Mouse (Mus musculus) brown adipose tissue, adult 24 weeks (tissue): ENCODE results near the gene Ripk3. TPM values are rescaled to one million over a fixed set of nuclear protein-coding genes. Genes with fewer than 3 reads are reported as not detected.

Experiments
- H3K27ac ChIP-seq: fragments of 200-500 bp; replicated peaks from 2 replicates; pipeline ENCODE4 v1.5.1; 2012; ENCODE audit warnings: low read depth, mild to moderate bottlenecking, low read length
- H3K4me1 ChIP-seq: fragments of 200-500 bp; 2 replicates; pipeline ENCODE4 v1.6.1; 2012; ENCODE audit warnings: low read length, mixed read lengths; ENCODE audit not compliant: control insufficient read depth, insufficient read depth, insufficient read length
- H3K4me3 ChIP-seq: fragments of 200-500 bp; 2 replicates; pipeline ENCODE4 v1.5.1; 2012; ENCODE audit warnings: low read depth, mild to moderate bottlenecking, low read length, moderate library complexity; ENCODE audit not compliant: insufficient read depth
- polyA plus RNA-seq: library from polyadenylated mRNA; stranded (reverse); fragments of >200 nt; gene quantifications from 2 replicates; pipeline ENCODE4 v1.2.4, GENCODE M21; 2012; ENCODE audit not compliant: missing spikeins, insufficient read depth, insufficient read length

The Ripk3 gene
- polyA plus RNA-seq, 1 experiment = 5.0 TPM

DNA sequence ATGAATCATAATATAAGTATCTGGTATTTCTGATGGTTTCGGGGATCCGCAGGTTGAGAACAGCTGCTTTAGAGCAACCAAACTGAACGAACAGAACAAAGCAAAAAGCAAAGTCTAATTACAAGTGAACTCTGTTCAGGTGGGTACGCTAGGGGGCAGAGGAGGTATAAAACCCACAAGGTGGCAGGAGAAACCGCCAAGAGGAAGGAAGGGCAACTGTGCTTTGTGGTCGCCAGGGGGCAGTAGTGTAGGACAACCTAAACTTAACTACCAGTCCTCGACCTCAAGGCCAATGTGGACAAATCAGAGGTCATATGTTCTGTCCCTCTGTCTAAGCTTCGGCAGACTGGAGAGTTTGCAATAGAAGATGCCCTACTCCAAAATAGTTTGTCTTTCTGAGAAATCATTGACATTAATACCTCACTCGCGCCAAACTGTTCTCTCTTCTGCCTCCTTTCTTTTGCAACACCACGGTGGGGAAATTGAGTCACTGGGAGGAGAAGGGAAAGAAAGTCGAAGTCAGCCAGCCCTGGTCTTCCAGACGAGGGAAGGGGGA is 33.8 kb upstream of the Ripk3 start:
- peak overlapping the region; percentile 21 for H3K27ac ChIP-seq
- peak overlapping the region; percentile 55 for H3K4me3 ChIP-seq
- H3K4me1 ChIP-seq = no peaks in the 10 kb centered on the region

DNA sequence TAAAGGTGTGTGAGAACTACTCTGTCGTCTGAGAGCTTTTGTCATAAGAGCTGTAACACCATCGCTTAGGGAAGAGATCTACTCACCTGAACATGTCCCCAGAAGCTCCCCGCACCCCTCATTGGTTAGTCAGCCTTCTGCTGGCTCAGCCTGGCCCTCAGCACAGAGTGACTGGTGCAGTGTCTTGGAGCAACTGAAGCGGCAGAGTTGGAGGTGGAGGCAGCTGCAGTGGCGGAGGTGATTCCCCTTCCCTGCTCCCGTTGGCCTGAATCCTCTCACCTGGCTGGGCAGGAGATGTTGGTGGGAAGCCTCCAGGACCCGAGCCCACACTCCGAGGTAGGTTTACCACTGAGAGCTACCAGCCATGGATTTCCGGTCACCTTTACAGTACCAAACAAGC is 31.9 kb upstream of the Ripk3 start:
- Histone ChIP-seq H3K4me3 (no peak overlapping the region), H3K4me1 (no peaks in the 10 kb centered on the region), H3K27ac (no peak overlapping the region)

DNA sequence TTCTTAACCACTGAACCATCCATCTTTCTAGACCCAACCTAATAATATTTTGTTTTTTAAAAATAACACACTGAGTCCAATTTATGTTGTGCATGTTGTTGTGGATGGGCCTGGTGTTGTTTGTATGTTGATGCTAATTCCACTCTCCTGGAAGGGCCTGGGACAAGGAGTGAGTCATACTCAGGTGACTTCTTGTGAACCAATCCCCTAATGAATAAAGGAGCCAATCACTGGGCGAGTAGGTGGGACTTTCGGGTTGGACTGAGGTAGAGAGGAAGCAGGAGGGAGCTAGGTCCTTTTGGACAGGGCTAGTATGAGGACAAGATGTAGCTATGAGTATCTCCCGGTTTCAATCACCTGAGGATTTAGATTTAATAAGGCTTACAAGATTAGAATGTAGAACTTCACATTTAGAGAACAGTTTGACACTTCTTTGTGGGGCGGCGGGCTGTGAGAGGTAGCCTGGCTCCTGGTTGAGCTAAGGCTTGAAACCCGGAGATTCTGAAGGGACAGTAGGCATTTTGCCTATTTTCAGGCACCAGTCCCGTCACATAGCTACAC is 31.3 kb upstream of the Ripk3 start:
- no peaks in the 10 kb centered on the region for H3K4me1 ChIP-seq
- no peak overlapping the region for H3K4me3 ChIP-seq
- H3K27ac ChIP-seq = no peak overlapping the region

DNA sequence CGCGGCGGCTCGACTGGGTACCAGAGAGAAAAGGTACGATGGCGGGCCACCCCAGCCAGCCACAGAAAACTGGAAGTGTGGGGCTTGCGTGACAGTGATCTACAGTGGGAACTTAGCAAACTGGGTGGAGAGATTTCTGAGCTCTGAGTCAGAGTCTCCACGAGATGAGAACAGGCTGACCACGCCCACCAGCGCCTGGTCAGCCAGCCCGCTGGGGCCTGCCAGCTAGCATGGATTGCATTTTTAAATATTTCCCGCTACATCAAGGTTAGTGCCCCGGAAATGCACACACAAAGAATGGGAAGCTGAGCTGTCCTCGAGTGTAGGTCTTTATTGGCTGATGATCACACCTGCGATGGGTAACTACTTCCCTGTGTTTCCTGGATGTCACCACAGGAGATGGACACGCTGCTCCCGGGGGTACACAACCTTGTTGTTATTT is 26.7 kb upstream of the Ripk3 start:
- 0 out of 2 replicates have a peak overlapping the region, but pooled peaks have one; percentile 2 for H3K27ac ChIP-seq
- H3K4me3 ChIP-seq = peak overlapping the region; percentile 61

DNA sequence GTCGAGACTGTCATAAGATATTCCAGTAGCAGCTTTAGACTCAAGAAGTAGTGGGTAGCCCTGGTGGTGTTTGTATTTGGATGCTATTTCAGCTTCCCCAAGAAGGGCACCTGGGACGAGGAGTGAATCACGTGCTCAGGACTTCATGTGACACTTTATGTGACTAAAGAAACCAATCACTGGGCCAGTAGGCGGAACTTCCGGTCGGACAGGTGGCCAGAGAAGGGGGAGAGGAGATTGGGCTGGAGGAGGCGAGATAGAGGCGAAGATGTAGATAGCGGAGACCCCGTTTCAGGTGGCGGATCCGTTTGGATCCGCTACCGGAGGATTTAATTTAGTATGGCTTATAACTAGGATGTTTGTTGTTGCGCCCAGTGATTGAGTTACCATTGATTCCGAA is 26.2 kb upstream of the Ripk3 start:
- H3K27ac ChIP-seq = 0 out of 2 replicates have a peak overlapping the region, but pooled peaks have one; percentile 2

More for the DNA sequence above, 26.7 kb upstream of the Ripk3 start:
- no peaks in the 10 kb centered on the region for H3K4me1 ChIP-seq

DNA sequence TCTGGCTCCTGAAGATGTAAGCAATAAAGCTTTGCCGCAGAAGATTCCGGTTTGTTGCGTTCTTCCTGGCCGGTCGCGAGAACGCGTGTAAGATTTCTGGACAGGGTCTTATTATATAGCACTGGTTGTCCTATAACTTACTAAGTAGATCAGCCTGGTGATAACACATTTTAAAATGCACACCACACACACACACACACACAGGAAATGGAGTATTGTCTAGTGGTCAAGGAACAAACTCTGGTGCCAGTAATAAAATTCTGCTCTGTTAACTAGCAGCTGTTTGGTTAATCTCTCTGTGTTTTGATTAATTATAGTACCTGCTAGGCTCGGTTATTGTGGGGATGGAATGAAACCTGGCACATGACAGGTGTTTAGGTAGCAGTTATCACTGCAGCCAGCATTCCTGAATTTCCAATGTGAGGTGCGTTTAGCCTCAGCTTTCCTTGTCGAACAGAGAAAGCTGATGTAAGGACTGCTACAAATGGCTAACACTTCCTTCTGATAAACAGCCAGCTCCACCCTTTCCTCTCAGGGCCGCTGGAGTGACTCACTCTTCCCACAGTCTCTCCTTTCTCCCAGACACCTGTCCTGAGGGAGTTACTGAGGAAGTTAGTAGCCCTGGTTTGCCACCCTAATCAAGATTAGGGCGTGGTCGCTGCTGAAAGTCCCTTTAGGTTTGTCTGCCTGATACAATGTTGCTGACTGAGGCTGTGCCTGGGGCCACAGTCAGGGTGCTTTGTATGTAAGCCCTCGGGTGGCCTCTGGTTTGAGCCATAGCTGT is 6.9 kb upstream of the Ripk3 start:
- no peak overlapping the region for H3K4me3 ChIP-seq
- H3K27ac ChIP-seq = peak overlapping the region; percentile 86
- H3K4me1 ChIP-seq = peaks cover 7% of the 10 kb centered on the region; the same call in 1 of the 2 replicates

More for the DNA sequence above, 26.2 kb upstream of the Ripk3 start:
- Histone ChIP-seq H3K4me3 (peak overlapping the region; percentile 61), H3K4me1 (no peaks in the 10 kb centered on the region)

DNA sequence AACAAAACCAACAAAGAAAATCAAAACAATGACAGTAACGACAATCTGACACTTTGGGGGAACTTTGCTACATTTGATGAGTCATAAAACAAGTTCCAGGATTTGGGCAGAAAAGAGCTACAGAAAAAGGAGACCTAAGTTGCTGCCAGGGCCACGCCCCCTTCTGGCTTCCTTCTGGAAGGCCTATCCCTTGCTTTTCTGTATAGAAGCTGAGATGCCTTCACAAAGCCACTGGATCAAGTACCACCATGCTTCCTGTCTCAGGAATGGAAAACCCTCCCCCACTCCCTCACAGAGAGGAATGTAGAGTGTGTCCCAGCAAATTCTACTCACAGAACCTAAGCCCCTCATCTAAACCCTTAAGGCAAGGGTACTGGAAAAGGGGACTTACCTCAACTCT is 5.3 kb upstream of the Ripk3 start:
- H3K4me3 ChIP-seq = no peak overlapping the region
- H3K4me1 ChIP-seq = peaks cover 7% of the 10 kb centered on the region; the same call in 1 of the 2 replicates
- no peak overlapping the region for H3K27ac ChIP-seq

DNA sequence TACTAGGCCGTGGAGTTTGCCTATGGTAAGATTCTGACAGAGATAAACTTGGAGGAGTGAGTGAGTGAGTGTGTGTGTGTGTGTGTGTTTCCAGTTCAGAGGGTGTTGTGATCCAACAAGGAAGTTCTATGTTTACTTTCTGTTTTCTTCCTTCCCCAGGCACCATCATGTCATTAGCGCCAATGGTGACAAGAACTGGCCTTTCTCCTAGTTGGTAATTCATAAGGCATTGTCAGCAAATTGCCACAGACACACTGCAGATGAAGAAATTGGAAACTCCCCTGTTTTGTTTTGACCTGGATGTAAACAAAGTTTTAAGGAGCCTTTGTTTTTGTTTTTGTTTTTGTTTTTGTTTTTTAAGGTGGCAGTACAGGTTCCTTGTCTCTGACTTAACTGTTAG is 4.8 kb upstream of the Ripk3 start:
- H3K4me1 ChIP-seq = peaks cover 7% of the 10 kb centered on the region
- no peak overlapping the region for H3K4me3 ChIP-seq
- peak overlapping the region; percentile 9 for H3K27ac ChIP-seq

DNA sequence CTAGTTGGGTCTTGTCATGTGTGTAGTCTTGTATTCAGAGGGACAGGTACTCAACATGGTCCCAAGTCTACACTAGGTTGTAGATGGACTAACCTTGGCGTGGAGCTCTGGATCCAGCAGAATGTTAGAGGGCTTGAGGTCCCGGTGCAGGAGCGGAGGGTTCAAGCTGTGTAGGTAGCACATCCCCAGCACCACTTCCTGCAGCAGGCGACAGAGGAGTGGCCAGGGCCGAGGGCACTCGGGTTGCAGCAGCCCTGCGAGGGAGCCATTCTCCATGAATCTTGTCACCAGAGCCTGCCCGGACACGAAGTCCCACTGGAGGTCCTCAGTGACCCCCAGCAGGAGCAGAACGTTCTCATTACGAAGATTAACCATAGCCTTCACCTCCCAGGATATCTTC is 934 bp downstream of the Ripk3 start:
- H3K4me3 ChIP-seq = peak overlapping the region; percentile 58
- peaks cover 2% of the 10 kb centered on the region for H3K4me1 ChIP-seq
- H3K27ac ChIP-seq = no peak overlapping the region

DNA sequence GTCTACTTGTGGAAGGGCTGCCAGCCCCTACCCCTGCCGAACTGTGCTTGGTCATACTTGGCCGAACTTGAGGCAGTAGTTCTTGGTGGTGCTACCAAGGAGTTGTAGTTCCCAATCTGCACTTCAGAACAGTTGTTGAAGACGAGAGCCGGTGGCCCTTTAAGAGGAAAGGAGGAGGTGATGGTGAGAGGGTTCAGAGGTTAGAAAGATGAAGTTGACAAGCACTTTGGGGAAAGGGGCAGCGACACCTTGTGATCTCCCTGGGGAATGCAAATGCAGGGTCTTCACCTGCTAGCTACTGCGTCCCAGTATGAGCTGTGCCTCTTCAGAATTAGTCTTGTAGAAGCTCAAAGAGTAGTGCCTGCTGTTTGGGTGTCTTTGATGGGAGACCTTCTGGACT is 3.5 kb downstream of the Ripk3 start:
- Histone ChIP-seq H3K27ac (no peak overlapping the region), H3K4me1 (peaks cover 2% of the 10 kb centered on the region)

DNA sequence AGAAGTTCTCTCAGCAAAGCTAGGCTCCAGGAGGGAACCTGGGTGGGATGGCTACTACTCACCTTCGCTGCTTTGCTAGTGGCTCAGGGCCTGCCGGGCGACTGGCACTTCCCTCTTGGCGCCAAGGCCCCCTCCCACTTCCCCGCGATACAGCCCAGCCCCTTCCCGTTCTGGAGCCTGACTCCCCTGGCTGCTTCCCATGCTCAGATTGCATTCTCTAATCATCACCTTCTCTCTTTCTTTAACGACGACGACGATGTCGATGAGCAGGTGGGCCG is 4.8 kb downstream of the Ripk3 start, which contains the start of gene Adcy4:
TSS of gene Adcy4 (minus strand) at position 138 of the 278 bp plus-strand sequence.
- Histone ChIP-seq H3K4me3 (peak within 1 kb of the TSS; percentile 93), H3K27ac (peak within 1 kb of the TSS; percentile 99), H3K4me1 (peaks cover 2% of the 10 kb centered on the region)

More for the DNA sequence above, 3.5 kb downstream of the Ripk3 start:
- no peak overlapping the region for H3K4me3 ChIP-seq

DNA sequence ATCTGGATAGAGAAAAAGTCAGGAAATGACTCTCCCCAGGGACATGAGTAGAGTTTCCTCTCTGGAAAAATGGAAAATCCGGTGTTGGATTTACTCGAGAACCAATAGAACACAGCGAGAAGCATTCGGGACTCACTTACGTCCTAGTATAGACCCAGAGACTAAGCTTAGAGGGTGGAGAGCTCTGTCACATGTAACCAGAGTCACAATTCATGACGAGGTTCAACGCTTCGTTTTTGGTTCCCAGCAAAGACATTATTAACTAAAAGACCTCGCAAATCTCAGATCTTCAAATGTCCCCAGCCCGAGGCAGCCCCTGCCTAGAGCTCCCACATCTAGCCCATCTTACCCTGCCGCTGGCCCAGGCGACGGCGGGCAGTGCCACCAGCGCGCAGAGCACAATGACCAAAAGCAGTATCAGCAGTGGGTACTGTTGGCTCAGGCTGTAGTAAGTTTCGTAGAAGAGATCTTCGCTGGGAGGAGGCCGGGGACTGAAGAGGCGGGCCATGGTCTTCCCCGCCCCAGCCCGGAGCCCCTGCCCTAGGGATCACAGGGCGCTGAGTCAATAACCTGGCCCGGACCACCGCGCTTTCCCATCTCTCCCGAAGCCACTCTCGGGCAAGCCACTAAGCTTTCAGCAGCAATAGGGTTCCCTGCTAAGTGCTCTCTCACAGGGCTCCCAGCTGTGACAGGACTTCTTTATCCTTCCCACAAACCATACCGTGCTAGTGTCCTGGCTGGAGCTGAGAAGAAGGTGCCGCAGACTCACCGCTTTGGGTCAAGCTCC is 5.3 kb downstream of the Ripk3 start:
- H3K4me1 ChIP-seq = peaks cover 2% of the 10 kb centered on the region
- H3K27ac ChIP-seq = peak overlapping the region; percentile 99
- H3K4me3 ChIP-seq = peak overlapping the region; percentile 93

DNA sequence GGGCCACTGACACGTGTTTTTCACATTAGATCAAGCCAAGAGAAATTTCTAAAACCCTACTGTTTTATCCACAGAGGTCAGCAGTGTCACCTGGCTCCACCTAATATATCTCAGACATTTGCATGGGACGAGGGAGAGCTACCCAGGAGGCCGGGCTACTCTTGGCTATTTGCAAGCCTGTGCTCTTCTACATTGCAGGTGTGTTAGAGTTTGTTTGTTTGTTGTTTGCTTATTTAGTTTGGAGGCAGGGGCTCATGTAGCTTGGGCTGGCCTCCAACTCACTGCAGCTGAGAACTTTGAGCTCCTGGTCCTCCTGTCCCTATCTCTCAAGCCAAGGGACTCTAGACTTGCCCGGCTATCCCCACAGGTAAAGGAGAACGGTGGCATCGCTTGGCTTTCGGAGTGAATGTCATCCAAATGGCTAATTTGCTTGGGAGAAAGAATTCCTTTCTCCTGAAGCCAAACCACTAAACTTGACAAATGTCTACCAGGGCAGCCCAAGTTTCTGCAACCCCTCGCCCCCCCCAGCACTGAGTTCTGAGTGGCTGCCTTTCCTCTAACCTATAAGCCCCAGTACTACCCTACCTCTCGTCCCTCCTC is 6.2 kb downstream of the Ripk3 start:
- H3K4me1 ChIP-seq = no peaks in the 10 kb centered on the region; the same call in 1 of the 2 replicates
- H3K4me3 ChIP-seq = peak overlapping the region; percentile 59
- peak overlapping the region; percentile 93 for H3K27ac ChIP-seq

DNA sequence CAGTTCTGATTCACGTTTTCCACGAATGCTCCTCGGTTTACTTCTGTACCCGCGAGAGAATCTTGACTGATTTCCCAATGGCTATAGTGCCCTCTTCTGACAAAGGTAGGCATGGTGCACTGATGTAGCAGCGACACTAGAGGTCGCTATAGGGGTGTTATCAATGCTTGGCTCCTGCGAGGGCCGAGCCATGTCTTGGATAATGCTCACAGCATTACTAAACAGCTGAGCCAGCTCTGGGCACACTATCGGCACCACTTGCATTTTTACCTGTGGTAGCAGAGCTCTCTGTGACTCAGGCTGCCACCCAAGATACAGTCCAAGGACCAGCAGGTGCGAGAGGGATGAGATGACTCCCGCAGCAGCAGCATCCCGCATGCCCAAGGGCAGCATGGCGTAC is 7.4 kb downstream of the Ripk3 start:
- Histone ChIP-seq H3K4me3 (peak overlapping the region; percentile 38), H3K27ac (0 out of 2 replicates have a peak overlapping the region, but pooled peaks have one; percentile 7), H3K4me1 (no peaks in the 10 kb centered on the region; the same call in 1 of the 2 replicates)

DNA sequence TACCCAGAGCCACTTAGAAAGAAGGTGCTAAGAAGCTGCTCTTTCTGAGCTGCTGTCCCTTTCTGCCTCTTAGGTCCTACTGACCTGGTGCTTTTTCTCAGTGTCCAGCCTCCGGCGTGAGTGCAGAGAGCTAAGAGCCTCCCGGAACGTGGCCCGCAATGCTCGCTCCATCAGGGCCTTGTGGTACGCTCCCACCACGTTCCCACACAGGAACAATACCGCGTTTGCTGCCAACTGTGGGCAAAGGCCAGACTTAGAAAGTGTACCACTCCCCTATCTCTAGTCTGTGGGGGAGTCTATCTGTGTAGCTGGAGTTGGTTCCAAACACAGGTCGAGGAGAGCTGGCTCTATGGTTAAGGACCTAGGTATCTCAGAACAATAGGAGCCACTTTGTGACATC is 7.9 kb downstream of the Ripk3 start:
- Histone ChIP-seq H3K4me3 (no peak overlapping the region), H3K27ac (no peak overlapping the region), H3K4me1 (no peaks in the 10 kb centered on the region; the same call in 1 of the 2 replicates)
